Mouse (Mus musculus): Measurements from ENCODE around the gene Syt16. TPM values are rescaled to one million over a fixed set of nuclear protein-coding genes. Genes with fewer than 3 reads are reported as not detected.

The Syt16 gene
- total and polyA plus RNA-seq, 2 experiments from 2014 or later, result 67.6 to 90.9 TPM

DNA sequence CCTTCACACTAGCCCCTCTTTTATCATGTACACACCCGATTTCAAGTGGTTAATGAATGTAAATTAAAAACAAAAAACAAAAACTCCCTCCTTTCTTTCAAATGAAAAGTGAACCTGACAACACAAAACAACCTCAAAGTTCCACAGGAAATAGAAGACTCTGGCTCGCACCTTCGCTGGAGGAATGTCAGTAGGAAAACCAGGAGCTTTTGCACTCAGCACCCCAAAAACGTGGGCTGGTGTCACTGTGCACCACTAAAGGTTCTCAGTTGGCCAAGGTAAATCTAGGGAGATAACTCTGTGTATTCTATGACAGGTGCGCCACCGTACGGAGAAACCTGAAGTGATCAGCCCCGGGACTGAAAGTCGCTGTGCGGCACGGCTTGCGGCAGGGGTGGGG, 128.3 kb downstream of the Syt16 start:
- Histone ChIP-seq H3K27ac (no peak overlapping the region), H3K4me1 (ENCODE audit: insufficient read depth, low read length) (no peaks in the 10 kb centered on the region), H3K9me3 (ENCODE audit: low read length) (0 out of 2 replicates have a peak, but pooled peaks cover 4% of the 10 kb centered on the region), H3K4me3 (ENCODE audit: low read length) (no peak overlapping the region), H3K27me3 (ENCODE audit: insufficient read depth, low read length) (no peaks in the 10 kb centered on the region), H3K9ac (replicated peaks; ENCODE audit: low read length) (no peak overlapping the region), H3K4me2 (ENCODE audit: low read depth, low read length) (no peak overlapping the region), H3K36me3 (ENCODE audit: insufficient read depth, low read length) (no peaks in the 10 kb centered on the region)
- no peak for ATAC-seq
- DNase-seq (ENCODE audit: low spot score), result no peak
- no peak for TF ChIP-seq CTCF (IDR thresholded peaks at IDR 0.05; ENCODE audit: low read depth)
- WGBS, result 87% methylated on average over 12 of the region's 12 CpGs

DNA sequence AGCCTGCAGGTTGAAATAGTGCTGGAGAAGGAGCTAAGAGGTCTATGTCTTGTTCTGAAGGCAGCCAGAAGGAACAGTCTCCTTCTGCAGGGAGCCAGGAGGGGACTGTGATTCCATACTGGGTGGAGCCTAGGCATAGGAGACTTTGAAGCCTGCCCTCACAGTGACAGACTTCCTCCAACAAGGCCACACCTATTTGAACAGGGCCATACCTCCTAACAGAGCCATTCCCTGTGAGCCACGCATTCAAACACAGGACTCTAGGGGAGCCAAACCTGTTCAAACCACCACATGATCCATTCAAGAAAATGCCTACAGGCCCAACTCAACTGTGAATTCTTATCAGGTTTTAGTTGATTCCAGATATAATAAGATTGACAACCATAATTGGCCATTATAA, 130.8 kb downstream of the Syt16 start:
- H3K9ac ChIP-seq (replicated peaks; ENCODE audit: low read length), result no peak overlapping the region
- no peaks in the 10 kb centered on the region for H3K27me3 ChIP-seq (ENCODE audit: insufficient read depth, low read length)
- 0 out of 2 replicates have a peak, but pooled peaks cover 4% of the 10 kb centered on the region for H3K9me3 ChIP-seq (ENCODE audit: low read length)
- H3K4me3 ChIP-seq (ENCODE audit: low read length), result no peak overlapping the region
- ATAC-seq (no peak), DNase-seq (ENCODE audit: low spot score) (no peak)
- 0 out of 2 replicates have a peak, but pooled peaks cover 10% of the 10 kb centered on the region for H3K4me1 ChIP-seq (ENCODE audit: insufficient read depth, low read length)
- WGBS, result 81% methylated on average over 1 of the region's 1 CpGs
- TF ChIP-seq CTCF (IDR thresholded peaks at IDR 0.05; ENCODE audit: low read depth), result no peak
- H3K4me2 ChIP-seq (ENCODE audit: low read depth, low read length), result no peak overlapping the region
- no peak overlapping the region for H3K27ac ChIP-seq
- H3K36me3 ChIP-seq (ENCODE audit: insufficient read depth, low read length), result no peaks in the 10 kb centered on the region

DNA sequence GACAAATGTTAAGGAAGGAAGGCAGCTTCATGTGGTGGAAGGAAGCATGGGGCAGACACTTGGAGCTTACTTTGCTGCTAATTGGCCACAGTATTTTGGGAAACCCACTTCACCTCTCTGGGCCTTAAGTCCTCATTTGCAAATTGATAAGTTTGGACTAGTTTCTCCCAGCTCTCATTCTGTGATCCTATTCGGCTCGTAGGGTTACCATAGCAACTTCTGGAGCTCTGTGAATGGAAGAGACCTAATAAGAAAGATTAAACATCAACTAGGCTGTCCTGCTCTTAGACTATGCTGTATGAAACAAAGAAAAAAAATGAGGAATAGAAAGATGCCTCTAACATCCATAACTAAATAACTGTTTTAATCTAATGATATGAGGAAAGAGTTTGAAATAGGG, 134.3 kb downstream of the Syt16 start:
- H3K27ac ChIP-seq, result 0 out of 2 replicates have a peak overlapping the region, but pooled peaks have one; percentile 32
- peak; percentile 51 for DNase-seq (ENCODE audit: low spot score)

DNA sequence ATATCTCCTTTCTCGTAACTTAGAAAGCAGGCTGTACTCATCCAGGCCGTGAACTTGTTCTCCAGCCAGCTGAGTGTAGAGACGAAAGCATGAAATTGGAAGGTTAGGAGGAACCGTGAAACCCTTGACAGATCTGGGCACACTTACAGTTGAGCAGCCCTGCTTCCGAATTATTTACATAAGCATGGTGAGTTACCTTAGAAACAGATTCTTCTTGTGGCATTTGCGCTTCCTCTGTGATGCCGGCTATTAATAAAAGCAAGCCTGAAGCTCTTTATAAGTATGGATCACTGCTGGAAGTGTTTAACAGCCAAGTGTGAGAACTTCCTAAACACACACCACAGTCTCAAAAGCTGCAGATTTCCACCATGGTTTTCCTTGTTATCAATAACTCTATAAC, 144.7 kb downstream of the Syt16 start:
- H3K27me3 ChIP-seq (ENCODE audit: insufficient read depth, low read length), result no peaks in the 10 kb centered on the region
- no peak overlapping the region for H3K4me2 ChIP-seq (ENCODE audit: low read depth, low read length)
- H3K4me1 ChIP-seq (ENCODE audit: insufficient read depth, low read length), result no peaks in the 10 kb centered on the region
- ATAC-seq (peak; percentile 73), DNase-seq (ENCODE audit: low spot score) (peak; percentile 47)
- H3K27ac ChIP-seq, result no peak overlapping the region
- WGBS, result 19% methylated on average over 7 of the region's 7 CpGs
- no peak overlapping the region for H3K4me3 ChIP-seq (ENCODE audit: low read length)
- no peak overlapping the region for H3K9ac ChIP-seq (replicated peaks; ENCODE audit: low read length)
- no peaks in the 10 kb centered on the region for H3K9me3 ChIP-seq (ENCODE audit: low read length)
- no peaks in the 10 kb centered on the region for H3K36me3 ChIP-seq (ENCODE audit: insufficient read depth, low read length)
- no peak for TF ChIP-seq CTCF (IDR thresholded peaks at IDR 0.05; ENCODE audit: low read depth)

More for the DNA sequence above, 134.3 kb downstream of the Syt16 start:
- H3K9me3 ChIP-seq (ENCODE audit: low read length), result no peaks in the 10 kb centered on the region
- TF ChIP-seq CTCF (IDR thresholded peaks at IDR 0.05; ENCODE audit: low read depth), result no peak
- H3K4me1 ChIP-seq (ENCODE audit: insufficient read depth, low read length), result 0 out of 2 replicates have a peak, but pooled peaks cover 10% of the 10 kb centered on the region
- WGBS, result 12% methylated on average over 2 of the region's 2 CpGs
- H3K4me2 ChIP-seq (ENCODE audit: low read depth, low read length), result no peak overlapping the region
- H3K27me3 ChIP-seq (ENCODE audit: insufficient read depth, low read length), result no peaks in the 10 kb centered on the region
- no peak for ATAC-seq
- no peaks in the 10 kb centered on the region for H3K36me3 ChIP-seq (ENCODE audit: insufficient read depth, low read length)
- H3K4me3 ChIP-seq (ENCODE audit: low read length), result no peak overlapping the region
- no peak overlapping the region for H3K9ac ChIP-seq (replicated peaks; ENCODE audit: low read length)

DNA sequence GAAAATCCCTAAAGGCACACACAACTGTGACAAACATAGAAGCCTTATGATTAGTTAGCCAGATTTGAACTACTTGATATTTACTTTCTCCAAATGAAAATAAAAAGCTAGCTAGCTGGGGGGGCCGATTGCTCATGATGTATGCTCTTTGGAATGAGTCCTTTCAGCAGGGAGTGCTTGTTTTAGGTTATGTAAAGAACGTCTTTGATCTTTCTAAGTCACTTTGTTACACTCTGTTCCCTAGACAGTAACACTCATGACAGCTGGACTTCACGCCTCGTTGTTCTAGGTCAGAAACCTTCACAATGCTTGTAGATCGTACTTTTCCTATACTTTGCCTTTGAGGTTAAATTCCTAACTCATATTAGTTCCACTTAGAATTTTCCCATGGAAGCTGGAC, 146.9 kb downstream of the Syt16 start:
- Histone ChIP-seq H3K4me3 (ENCODE audit: low read length) (no peak overlapping the region), H3K4me1 (ENCODE audit: insufficient read depth, low read length) (no peaks in the 10 kb centered on the region), H3K27ac (no peak overlapping the region), H3K36me3 (ENCODE audit: insufficient read depth, low read length) (no peaks in the 10 kb centered on the region), H3K27me3 (ENCODE audit: insufficient read depth, low read length) (no peaks in the 10 kb centered on the region), H3K4me2 (ENCODE audit: low read depth, low read length) (no peak overlapping the region), H3K9me3 (ENCODE audit: low read length) (no peaks in the 10 kb centered on the region), H3K9ac (replicated peaks; ENCODE audit: low read length) (no peak overlapping the region)
- TF ChIP-seq CTCF (IDR thresholded peaks at IDR 0.05; ENCODE audit: low read depth), result no peak
- no peak for ATAC-seq
- WGBS, result 41% methylated on average over 5 of the region's 5 CpGs
- DNase-seq (ENCODE audit: low spot score), result no peak

DNA sequence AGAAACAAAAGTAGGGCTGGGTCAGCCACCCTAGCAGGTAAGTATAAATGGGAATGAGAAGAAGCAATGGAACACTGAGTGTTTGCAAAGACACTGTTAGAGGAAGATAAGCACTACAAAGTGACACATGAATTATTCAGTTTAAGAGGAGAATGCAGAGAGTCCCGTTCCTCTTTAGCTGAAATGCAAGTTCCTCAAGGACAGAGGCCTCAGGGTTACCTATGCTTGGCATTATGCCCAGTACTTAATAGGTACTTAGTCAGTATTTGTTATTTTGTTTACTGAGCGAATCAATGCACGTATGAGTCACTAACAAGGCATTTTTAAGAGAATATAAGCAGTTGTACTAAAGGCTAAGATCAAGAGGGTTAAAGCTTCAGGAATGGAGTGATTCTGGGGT, 163.3 kb downstream of the Syt16 start:
- DNase-seq (ENCODE audit: low spot score) (no peak), ATAC-seq (no peak)
- no peak for TF ChIP-seq CTCF (IDR thresholded peaks at IDR 0.05; ENCODE audit: low read depth)
- Histone ChIP-seq H3K4me3 (ENCODE audit: low read length) (no peak overlapping the region), H3K4me2 (ENCODE audit: low read depth, low read length) (no peak overlapping the region), H3K27me3 (ENCODE audit: insufficient read depth, low read length) (no peaks in the 10 kb centered on the region), H3K27ac (no peak overlapping the region), H3K9me3 (ENCODE audit: low read length) (no peaks in the 10 kb centered on the region), H3K9ac (replicated peaks; ENCODE audit: low read length) (no peak overlapping the region), H3K4me1 (ENCODE audit: insufficient read depth, low read length) (no peaks in the 10 kb centered on the region), H3K36me3 (ENCODE audit: insufficient read depth, low read length) (no peaks in the 10 kb centered on the region)
- WGBS, result 78% methylated on average over 3 of the region's 3 CpGs

DNA sequence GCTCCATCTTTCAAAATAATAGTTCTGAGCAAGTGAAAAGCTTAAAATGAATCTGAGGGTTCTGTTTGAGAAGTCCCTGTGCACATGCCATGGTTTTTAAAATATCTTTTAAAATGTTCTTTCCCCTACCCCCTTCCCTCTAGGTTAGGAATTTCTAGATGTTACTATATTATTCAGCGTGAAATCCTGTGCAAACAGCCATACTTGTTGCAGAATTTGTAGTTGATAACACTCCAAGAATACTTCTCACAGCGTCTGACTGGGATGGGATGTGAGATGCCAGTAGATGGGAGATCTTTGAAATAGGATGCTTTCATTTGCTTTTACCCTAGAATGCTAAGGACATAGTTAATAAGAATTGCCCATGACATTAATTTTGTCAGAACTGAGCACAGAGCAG, 165.6 kb downstream of the Syt16 start:
- Histone ChIP-seq H3K36me3 (ENCODE audit: insufficient read depth, low read length) (no peaks in the 10 kb centered on the region), H3K27me3 (ENCODE audit: insufficient read depth, low read length) (no peaks in the 10 kb centered on the region), H3K27ac (no peak overlapping the region), H3K9ac (replicated peaks; ENCODE audit: low read length) (no peak overlapping the region), H3K4me3 (ENCODE audit: low read length) (no peak overlapping the region), H3K4me1 (ENCODE audit: insufficient read depth, low read length) (no peaks in the 10 kb centered on the region), H3K9me3 (ENCODE audit: low read length) (no peaks in the 10 kb centered on the region), H3K4me2 (ENCODE audit: low read depth, low read length) (no peak overlapping the region)
- TF ChIP-seq CTCF (IDR thresholded peaks at IDR 0.05; ENCODE audit: low read depth), result no peak
- DNase-seq (ENCODE audit: low spot score) (no peak), ATAC-seq (no peak)
- 81% methylated on average over 2 of the region's 2 CpGs for WGBS

Measured in hindbrain, postnatal 0 days (tissue).